Mouse (Mus musculus) gastrocnemius, postnatal 36 days (tissue): ENCODE measurements around the gene Gal3st2b. TPM values are rescaled to one million over a fixed set of nuclear protein-coding genes. Genes with fewer than 3 reads are reported as not detected.
"Not testable (repeated sequence)": the region's sequence is repeated elsewhere in the genome, so short reads cannot be mapped to it uniquely, and the experiment has no call there.

Source experiments
- DNase-seq, 2 experiments: peaks; one replicate each; pipeline ENCODE4 v3.0.0; 2022
- intact Hi-C: fragments of 180-260 bp; cut with DNase I; formaldehyde crosslinking; loops from one replicate; pipeline ENCODE4 v1.15.1; 2025
- long read RNA-seq, 2 experiments: library from polyadenylated mRNA; stranded (forward); transcript quantifications; one replicate each; pipeline ENCODE4 v2.0.0; 2021
- total RNA-seq, 2 experiments: library from RNA; stranded (reverse); gene quantifications; 2 replicates each; pipeline ENCODE4 v1.2.3; 2021

Gal3st2b gene
- under 1 TPM in 1 of 2 experiments, not detected in 1; 0.12 TPM for total RNA-seq
- long read RNA-seq, experiment 1, partial matches to known transcripts, result 0 of 2 reads
- long read RNA-seq, experiment 1, other reads (novel, unspliced or antisense), result 2 of 2 reads
- long read RNA-seq, experiment 2, partial matches to known transcripts, result 0 of 1 reads
- long read RNA-seq, experiment 2, other reads (novel, unspliced or antisense), result 1 of 1 reads

GRCm38 (mm10) chr1:93918011-93918410, at the start of gene Gal3st2b:
Gene Gal3st2b (plus strand): TSS chr1:93918311.
- intact Hi-C loops, result loop anchor here (10.0 kb wide), 1 partner anchor 83 kb away; no protein-coding TSS in a partner anchor
- not testable (repeated sequence) for DNase-seq

- DNase-seq, intact Hi-C loops: not testable (repeated sequence)
These were observed 46.5 kb upstream of the Gal3st2b start for GRCm38 (mm10) chr1:93871594-93872105.

GRCm38 (mm10) chr1:93874405-93874804, 43.7 kb upstream of the Gal3st2b start:
- intact Hi-C loops, DNase-seq: not testable (repeated sequence)

- DNase-seq, intact Hi-C loops: not testable (repeated sequence)
These were observed 36.3 kb upstream of the Gal3st2b start for GRCm38 (mm10) chr1:93881778-93882177.

- DNase-seq, intact Hi-C loops: not testable (repeated sequence)
These were observed 27.2 kb upstream of the Gal3st2b start for GRCm38 (mm10) chr1:93890936-93891335.

GRCm38 (mm10) chr1:93897395-93897794, 20.7 kb upstream of the Gal3st2b start:
- intact Hi-C loops, DNase-seq: not testable (repeated sequence)

GRCm38 (mm10) chr1:93901291-93901690, 16.8 kb upstream of the Gal3st2b start:
- intact Hi-C loops, DNase-seq: not testable (repeated sequence)

- DNase-seq, intact Hi-C loops: not testable (repeated sequence)
These were observed 11.4 kb upstream of the Gal3st2b start for GRCm38 (mm10) chr1:93906690-93907089.

GRCm38 (mm10) chr1:93908977-93909586, 9.0 kb upstream of the Gal3st2b start:
- intact Hi-C loops, DNase-seq: not testable (repeated sequence)

GRCm38 (mm10) chr1:93911877-93912276, 6.2 kb upstream of the Gal3st2b start:
- intact Hi-C loops, result loop anchor here (10.0 kb wide), 1 partner anchor 77 kb away; no protein-coding TSS in a partner anchor
- not testable (repeated sequence) for DNase-seq

GRCm38 (mm10) chr1:93917160-93917559, 951 bp upstream of the Gal3st2b start:
- intact Hi-C loops, result loop anchor here (10.0 kb wide), 1 partner anchor 82 kb away; no protein-coding TSS in a partner anchor
- DNase-seq, result not testable (repeated sequence)

GRCm38 (mm10) chr1:93918775-93919174, 664 bp downstream of the Gal3st2b start:
- DNase-seq, result not testable (repeated sequence)
- intact Hi-C loops, result loop anchor here (10.0 kb wide), 1 partner anchor 84 kb away; no protein-coding TSS in a partner anchor

- not testable (repeated sequence) for DNase-seq
- intact Hi-C loops, result loop anchor here (10.0 kb wide), 1 partner anchor 85 kb away; no protein-coding TSS in a partner anchor
These were observed 1.2 kb downstream of the Gal3st2b start for GRCm38 (mm10) chr1:93919321-93919720.

GRCm38 (mm10) chr1:93922609-93923008, 4.5 kb downstream of the Gal3st2b start:
- intact Hi-C loops, DNase-seq: not testable (repeated sequence)

GRCm38 (mm10) chr1:93923098-93923497, 5.0 kb downstream of the Gal3st2b start:
- intact Hi-C loops, DNase-seq: not testable (repeated sequence)

GRCm38 (mm10) chr1:93935378-93935777, 17.3 kb downstream of the Gal3st2b start:
- intact Hi-C loops, result not testable (repeated sequence)

GRCm38 (mm10) chr1:93937807-93938206, 19.7 kb downstream of the Gal3st2b start:
- intact Hi-C loops, DNase-seq: not testable (repeated sequence)

More at GRCm38 (mm10) chr1:93935378-93935777, 17.3 kb downstream of the Gal3st2b start:
- DNase-seq, result not testable (repeated sequence)

- not testable (repeated sequence) for DNase-seq
These were observed 20.3 kb downstream of the Gal3st2b start for GRCm38 (mm10) chr1:93938415-93938814.

GRCm38 (mm10) chr1:93949087-93949486, 31.0 kb downstream of the Gal3st2b start:
- intact Hi-C loops, DNase-seq: not testable (repeated sequence)

More at GRCm38 (mm10) chr1:93938415-93938814, 20.3 kb downstream of the Gal3st2b start:
- intact Hi-C loops, result not testable (repeated sequence)

- intact Hi-C loops, DNase-seq: not testable (repeated sequence)
These were observed 48.4 kb downstream of the Gal3st2b start for GRCm38 (mm10) chr1:93966489-93966888.

- DNase-seq, intact Hi-C loops: not testable (repeated sequence)
These were observed 52.3 kb downstream of the Gal3st2b start for GRCm38 (mm10) chr1:93970380-93970779.
